Mouse (Mus musculus) MEL (cell line): ENCODE results near the gene Vax1. TPM values are rescaled to one million over a fixed set of nuclear protein-coding genes. Genes with fewer than 3 reads are reported as not detected.

Source experiments
- DNase-seq: peaks from one replicate; pipeline ENCODE4 v3.0.0; 2011; ENCODE audit warnings: low read depth, low spot score
- H3K27ac ChIP-seq: 2 replicates; pipeline ENCODE4 v1.5.1; 2012; ENCODE audit warnings: low read depth, mild to moderate bottlenecking, control low read depth, low read length, moderate library complexity; ENCODE audit not compliant: control insufficient read depth
- H3K27me3 ChIP-seq, 2 experiments: fragments of 150-350 bp in 1 of 2; sonication (generic) in 1 of 2; 2 replicates each; pipeline ENCODE4 v1.6.1; 2012; ENCODE audit warnings: low read length in 2 of 2, mild to moderate bottlenecking in 2 of 2, improper control_type of control experiment in 1 of 2, moderate library complexity in 1 of 2; ENCODE audit not compliant: insufficient read depth in 2 of 2, control insufficient read depth in 1 of 2
- H3K36me3 ChIP-seq, 2 experiments: 2 replicates each; pipeline ENCODE4 v1.6.1; 2012 to 2014; ENCODE audit warnings: low read length in 2 of 2, improper control_type of control experiment in 1 of 2, inconsistent platforms in 1 of 2, mild to moderate bottlenecking in 1 of 2; ENCODE audit not compliant: insufficient read depth in 2 of 2, control insufficient read depth in 1 of 2
- H3K4me1 ChIP-seq, 2 experiments: fragments of 150-350 bp in 1 of 2; sonication (generic) in 1 of 2; 2 replicates each; pipeline ENCODE4 v1.6.1; 2012; ENCODE audit warnings: low read length in 2 of 2, improper control_type of control experiment in 1 of 2, mild to moderate bottlenecking in 1 of 2; ENCODE audit not compliant: insufficient read depth in 2 of 2, control insufficient read depth in 1 of 2
- H3K4me3 ChIP-seq, 2 experiments: fragments of 150-350 bp in 1 of 2; sonication (generic) in 1 of 2; 2 replicates each; pipeline ENCODE4 v1.5.1; 2012; ENCODE audit warnings: low read depth in 2 of 2, low read length in 2 of 2, mild to moderate bottlenecking in 2 of 2, moderate library complexity in 2 of 2, control low read depth in 1 of 2, improper control_type of control experiment in 1 of 2; ENCODE audit not compliant: control insufficient read depth in 1 of 2, insufficient read depth in 1 of 2
- H3K79me2 ChIP-seq: 2 replicates; pipeline ENCODE4 v1.6.1; 2012; ENCODE audit warnings: mild to moderate bottlenecking, low read length, moderate library complexity; ENCODE audit not compliant: control insufficient read depth, poor library complexity, insufficient read depth
- H3K9ac ChIP-seq: 2 replicates; pipeline ENCODE4 v1.6.1; 2012; ENCODE audit warnings: low read depth, mild to moderate bottlenecking, control low read depth, low read length, moderate library complexity; ENCODE audit not compliant: control insufficient read depth, poor library complexity, severe bottlenecking
- H3K9me3 ChIP-seq: fragments of 150-350 bp; sonication (generic); replicated peaks from 2 replicates; pipeline ENCODE4 v1.6.1; 2012; ENCODE audit warnings: mild to moderate bottlenecking, low read length, improper control_type of control experiment, moderate library complexity; ENCODE audit not compliant: insufficient read depth
- CTCF ChIP-seq, 3 experiments: IDR thresholded peaks in 2 of 3; conservative IDR thresholded peaks in 1 of 3; 2 replicates each; pipeline ENCODE4 v1.5.1; 2011 to 2012; ENCODE audit warnings: low read length in 3 of 3, low read depth in 2 of 3, mild to moderate bottlenecking in 2 of 3, improper control_type of control experiment in 1 of 3, inconsistent platforms in 1 of 3, mixed read lengths in 1 of 3, moderate library complexity in 1 of 3; ENCODE audit not compliant: control insufficient read depth in 1 of 3, insufficient read depth in 1 of 3, poor library complexity in 1 of 3, severe bottlenecking in 1 of 3
- ELF1 ChIP-seq: IDR thresholded peaks from 2 replicates; pipeline ENCODE4 v1.6.1; 2014; ENCODE audit warnings: low read depth, mild to moderate bottlenecking, inconsistent platforms, low read length, improper control_type of control experiment, moderate library complexity
- EP300 ChIP-seq, 2 experiments: IDR thresholded peaks; 2 replicates each; pipeline ENCODE4 v1.6.1; 2011; ENCODE audit warnings: improper control_type of control experiment in 2 of 2, low read length in 2 of 2, low read depth in 1 of 2, mild to moderate bottlenecking in 1 of 2
- ETS1 ChIP-seq: IDR thresholded peaks from 2 replicates; pipeline ENCODE4 v1.6.1; 2012; ENCODE audit warnings: low read depth, mild to moderate bottlenecking, inconsistent platforms, low read length, improper control_type of control experiment, moderate library complexity
- GATA1 ChIP-seq: IDR thresholded peaks from 2 replicates; pipeline ENCODE4 v1.6.1; 2011; ENCODE audit warnings: low read depth, low read length, improper control_type of control experiment
- MXI1 ChIP-seq: IDR thresholded peaks from 2 replicates; pipeline ENCODE4 v1.6.1; 2011; ENCODE audit warnings: mild to moderate bottlenecking, low read depth, low read length, improper control_type of control experiment
- MYC ChIP-seq: IDR thresholded peaks from 2 replicates; pipeline ENCODE4 v1.6.1; 2011; ENCODE audit warnings: low read depth, mild to moderate bottlenecking, low read length, improper control_type of control experiment, moderate library complexity
- RAD21 ChIP-seq: IDR thresholded peaks from 2 replicates; pipeline ENCODE4 v1.6.1; 2011; ENCODE audit warnings: mild to moderate bottlenecking, low read depth, low read length, improper control_type of control experiment
- RCOR1 ChIP-seq: IDR thresholded peaks from 2 replicates; pipeline ENCODE4 v1.6.1; 2012; ENCODE audit warnings: low read depth, mild to moderate bottlenecking, inconsistent platforms, low read length, improper control_type of control experiment
- SMC3 ChIP-seq: IDR thresholded peaks from 2 replicates; pipeline ENCODE4 v1.6.1; 2011; ENCODE audit warnings: low read depth, low read length, improper control_type of control experiment
- TBP ChIP-seq: IDR thresholded peaks from 2 replicates; pipeline ENCODE4 v1.8.0; 2011; ENCODE audit warnings: low read depth, low read length, improper control_type of control experiment
- TCF12 ChIP-seq: IDR thresholded peaks from 2 replicates; pipeline ENCODE4 v1.6.1; 2014; ENCODE audit warnings: low read depth, mild to moderate bottlenecking, inconsistent platforms, low read length, improper control_type of control experiment, moderate library complexity
- UBTF ChIP-seq: IDR thresholded peaks from 2 replicates; pipeline ENCODE4 v1.6.1; 2012; ENCODE audit warnings: low read depth, mild to moderate bottlenecking, inconsistent platforms, low read length, improper control_type of control experiment, moderate library complexity, borderline replicate concordance; ENCODE audit not compliant: insufficient read depth
- ZKSCAN1 ChIP-seq: IDR thresholded peaks from 2 replicates; pipeline ENCODE4 v1.6.1; 2012; ENCODE audit warnings: low read depth, mild to moderate bottlenecking, inconsistent platforms, low read length, improper control_type of control experiment, moderate library complexity
- ZMIZ1 ChIP-seq: IDR thresholded peaks from 2 replicates; pipeline ENCODE4 v1.6.1; 2012; ENCODE audit warnings: low read depth, mild to moderate bottlenecking, inconsistent platforms, low read length, improper control_type of control experiment, moderate library complexity
- ZNF384 ChIP-seq: IDR thresholded peaks from 2 replicates; pipeline ENCODE4 v1.6.1; 2012; ENCODE audit warnings: low read depth, mild to moderate bottlenecking, inconsistent platforms, low read length, improper control_type of control experiment
- polyA plus RNA-seq, 2 experiments: library from polyadenylated mRNA; stranded (reverse) in 1 of 2; unstranded in 1 of 2; fragments of >175 nt in 1 of 2; fragments of >200 nt in 1 of 2; gene quantifications; 2 replicates each; pipeline versions ENCODE4 v1.2.1 to v1.2.4; 2012; ENCODE audit warnings: low replicate concordance in 2 of 2, low read depth in 1 of 2; ENCODE audit not compliant: insufficient read length in 2 of 2, insufficient read depth in 1 of 2, missing spikeins in 1 of 2
- total RNA-seq: library from RNA; depleted of rRNA; stranded (reverse); fragments of 300-350 nt; gene quantifications from 2 replicates; pipeline ENCODE4 v1.2.3, GENCODE M21; 2012

The Vax1 gene
- total and polyA plus RNA-seq, 3 experiments: not detected

DNA sequence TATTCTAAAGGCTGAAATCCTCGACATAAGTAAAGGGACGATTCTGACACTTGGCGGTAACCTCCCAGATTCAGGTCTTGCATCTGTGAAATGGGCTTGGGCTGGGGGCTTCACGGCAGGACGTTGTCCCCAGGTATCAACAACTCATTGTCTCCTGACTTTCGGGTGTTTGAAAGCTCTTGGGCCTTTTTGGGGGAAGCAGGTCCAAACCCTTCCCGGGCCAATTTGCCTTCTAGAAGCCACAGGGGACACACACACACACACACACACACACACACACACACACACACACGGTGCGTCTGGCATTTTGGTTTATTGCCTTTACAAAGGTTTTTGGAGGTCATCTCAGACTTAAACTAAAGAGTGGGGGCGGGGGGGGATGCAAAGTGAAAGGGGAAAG, 23.6 kb upstream of the Vax1 start:
- Histone ChIP-seq H3K36me3 (no peaks in the 10 kb centered on the region), H3K4me3 (no peak overlapping the region)
- DNase-seq: no peak

DNA sequence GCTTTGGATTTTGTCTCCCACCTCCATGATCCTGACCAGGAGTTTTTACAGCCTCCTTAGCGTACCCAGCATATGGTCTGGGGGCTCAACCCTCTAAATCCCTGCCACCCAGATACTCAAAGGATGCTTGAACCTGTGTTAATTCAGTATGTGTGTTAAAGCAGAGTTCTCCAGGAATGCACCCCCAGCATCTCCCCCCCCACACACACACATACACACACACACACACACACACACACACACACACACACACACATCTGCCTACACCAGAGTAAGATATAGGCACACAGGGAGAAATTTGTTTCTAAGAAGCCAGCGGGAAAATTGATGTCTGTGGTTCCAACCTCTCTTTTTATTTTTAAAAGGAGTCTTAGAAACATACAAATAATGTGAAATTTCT, 22.6 kb upstream of the Vax1 start:
- H3K9me3 ChIP-seq: no peaks in the 10 kb centered on the region
- no peak for DNase-seq
- no peaks in the 10 kb centered on the region for H3K4me1 ChIP-seq
- peaks cover 1 to 2% of the 10 kb centered on the region in 2 experiments; a peak in 2 of 4 replicates for H3K27me3 ChIP-seq
- H3K4me3 ChIP-seq: no peak overlapping the region
- no peak overlapping the region for H3K9ac ChIP-seq
- H3K36me3 ChIP-seq: no peaks in the 10 kb centered on the region
- no peaks in the 10 kb centered on the region for H3K79me2 ChIP-seq
- TF ChIP-seq RAD21 (no peak), GATA1 (no peak)
- no peak overlapping the region for H3K27ac ChIP-seq

More for the DNA sequence above, 23.6 kb upstream of the Vax1 start:
- Histone ChIP-seq H3K79me2 (no peaks in the 10 kb centered on the region), H3K9ac (no peak overlapping the region), H3K27ac (no peak overlapping the region), H3K4me1 (no peaks in the 10 kb centered on the region), H3K9me3 (no peaks in the 10 kb centered on the region), H3K27me3 (peaks cover 1 to 2% of the 10 kb centered on the region in 2 experiments; a peak in 2 of 4 replicates)
- TF ChIP-seq ETS1: no peak
- no peak for TF ChIP-seq ELF1
- TF ChIP-seq MXI1: no peak
- no peak for TF ChIP-seq ZNF384
- no peak for TF ChIP-seq TCF12
- TF ChIP-seq EP300 (IDR thresholded peaks at IDR 0.05; ENCODE audit: low read depth in 1 of 2, low read length in 2 of 2): no peak
- TF ChIP-seq TBP: no peak
- TF ChIP-seq RCOR1: no peak
- TF ChIP-seq MYC: no peak
- TF ChIP-seq SMC3: no peak

DNA sequence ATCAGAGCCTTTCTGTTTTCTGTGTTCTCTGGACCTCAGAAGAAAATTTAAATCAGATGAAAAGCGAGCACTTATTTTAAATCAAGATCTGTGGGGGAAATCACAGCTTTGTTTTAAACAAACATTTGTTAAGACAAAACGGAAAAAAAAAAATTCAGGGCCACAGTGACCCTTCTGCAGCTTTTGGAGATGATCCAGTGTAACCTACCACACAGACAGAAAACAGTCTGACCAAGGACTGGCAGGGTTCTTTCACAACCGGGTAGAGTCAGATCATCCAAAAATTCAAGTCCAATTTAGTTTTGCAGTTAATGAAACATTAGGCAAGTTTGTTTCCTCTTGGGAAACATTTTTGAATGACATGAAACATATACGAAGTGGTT, 21.3 kb upstream of the Vax1 start:
- Histone ChIP-seq H3K9ac (no peak overlapping the region), H3K27ac (no peak overlapping the region), H3K4me3 (no peak overlapping the region), H3K36me3 (no peaks in the 10 kb centered on the region), H3K9me3 (no peaks in the 10 kb centered on the region), H3K27me3 (peaks cover 1 to 2% of the 10 kb centered on the region in 2 experiments; a peak in 2 of 4 replicates), H3K4me1 (no peaks in the 10 kb centered on the region), H3K79me2 (no peaks in the 10 kb centered on the region)
- no peak for DNase-seq
- TF ChIP-seq UBTF (no peak), ZMIZ1 (no peak), ZNF384 (no peak), GATA1 (no peak), ZKSCAN1 (no peak), CTCF (IDR thresholded peaks at IDR 0.05 in 2 of 3, conservative IDR thresholded peaks at IDR 0.05 in 1 of 3; ENCODE audit: control insufficient read depth in 1 of 3, insufficient read depth in 1 of 3, low read depth in 2 of 3, low read length in 3 of 3, poor library complexity in 1 of 3, severe bottlenecking in 1 of 3) (no peak), RAD21 (no peak)
